Mouse (Mus musculus) C2C12 (cell line): Measurements from ENCODE around the gene Cacnb4. TPM values are rescaled to one million over a fixed set of nuclear protein-coding genes. Genes with fewer than 3 reads are reported as not detected.

Experiments used
- H3K27me3 ChIP-seq: one replicate; pipeline ENCODE4 v1.6.1; 2011; ENCODE audit not compliant: control insufficient read depth, insufficient read depth, insufficient read length
- H3K36me3 ChIP-seq: one replicate; pipeline ENCODE4 v1.6.1; 2011; ENCODE audit not compliant: control insufficient read depth, insufficient read depth
- H3K4me3 ChIP-seq: one replicate; pipeline ENCODE4 v1.5.1; 2011; ENCODE audit warnings: mild to moderate bottlenecking, control low read depth; ENCODE audit not compliant: poor library complexity, insufficient read depth, severe bottlenecking
- H3K79me2 ChIP-seq: one replicate; pipeline ENCODE4 v1.6.1; 2011; ENCODE audit not compliant: control insufficient read depth, insufficient read depth
- H3K79me3 ChIP-seq: one replicate; pipeline ENCODE4 v1.6.1; 2011; ENCODE audit warnings: low read depth, control low read depth
- H3ac ChIP-seq: one replicate; pipeline ENCODE3; 2011; ENCODE audit warnings: low read depth; ENCODE audit not compliant: control insufficient read depth, insufficient read length
- CEBPB ChIP-seq: IDR thresholded peaks from one replicate; pipeline ENCODE4 v1.6.1; 2011; ENCODE audit warnings: low read depth, mild to moderate bottlenecking, control low read depth, moderate library complexity
- CTCF ChIP-seq: IDR thresholded peaks from one replicate; pipeline ENCODE4 v1.5.1; 2011; ENCODE audit not compliant: control insufficient read depth, insufficient read depth, insufficient read length
- FOSL1 ChIP-seq: IDR thresholded peaks from one replicate; pipeline ENCODE4 v1.8.0; 2011; ENCODE audit warnings: mild to moderate bottlenecking, low read length; ENCODE audit not compliant: poor library complexity, insufficient read depth, severe bottlenecking
- MAX ChIP-seq: IDR thresholded peaks from one replicate; pipeline ENCODE4 v1.6.1; 2011; ENCODE audit warnings: mild to moderate bottlenecking, control low read depth
- MYOD1 ChIP-seq: IDR thresholded peaks from one replicate; pipeline ENCODE4 v1.6.1; 2011; ENCODE audit warnings: low read depth; ENCODE audit not compliant: control insufficient read depth, insufficient read length
- MYOG ChIP-seq: IDR thresholded peaks from one replicate; pipeline ENCODE4 v1.6.1; 2011; ENCODE audit not compliant: control insufficient read depth, insufficient read length; ENCODE audit errors: extremely low read depth
- USF1 ChIP-seq: IDR thresholded peaks from one replicate; pipeline ENCODE4 v1.6.1; 2011; ENCODE audit warnings: low read depth, mild to moderate bottlenecking, control low read depth, moderate library complexity
- polyA plus RNA-seq: library from polyadenylated mRNA; unstranded; fragments of >200 nt; fragmentation: generic; extraction: Trizol; gene quantifications from one replicate; pipeline ENCODE4 v1.2.1, GENCODE M21; 2012; ENCODE audit warnings: missing spikeins

The Cacnb4 gene
- polyA plus RNA-seq, 1 experiment: 0.01 TPM

DNA sequence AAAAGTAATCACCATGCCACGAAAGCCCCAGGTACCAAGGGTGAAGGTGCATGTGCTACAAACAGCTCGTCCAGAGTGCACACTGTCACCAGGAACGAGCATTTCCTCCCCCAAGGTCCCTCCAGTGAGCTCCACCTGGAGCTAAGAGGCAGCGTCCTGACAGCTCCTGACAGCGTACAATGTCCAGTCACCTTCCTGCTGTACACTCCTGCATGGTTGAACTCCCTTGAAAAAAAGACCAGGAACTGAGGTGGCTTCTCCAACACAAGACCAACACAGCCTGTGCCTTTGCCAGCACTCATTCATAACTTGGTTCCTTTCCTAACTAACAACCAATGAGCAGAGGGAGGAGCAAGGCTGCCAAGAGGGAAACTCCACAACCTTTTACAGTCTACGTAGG, 255.4 kb downstream of the Cacnb4 start:
- TF ChIP-seq MAX (no peak), FOSL1 (no peak), CEBPB (no peak), MYOD1 (no peak), USF1 (no peak), CTCF (no peak), MYOG (no peak)
- H3K4me3 ChIP-seq: no peak overlapping the region

GRCm38 (mm10) chr2:52420001-52420710, 256.5 kb downstream of the Cacnb4 start:
- H3K4me3 ChIP-seq: no peak overlapping the region
- peaks cover 31% of the 10 kb centered on the region for H3K36me3 ChIP-seq
- TF ChIP-seq FOSL1 (no peak), MAX (no peak), MYOG (no peak), USF1 (no peak), CEBPB (no peak), CTCF (no peak), MYOD1 (no peak)
- no peak overlapping the region for H3ac ChIP-seq
- peaks cover 89% of the 10 kb centered on the region for H3K79me3 ChIP-seq
- peaks cover 92% of the 10 kb centered on the region for H3K79me2 ChIP-seq
- no peaks in the 10 kb centered on the region for H3K27me3 ChIP-seq

More for the DNA sequence above, 255.4 kb downstream of the Cacnb4 start:
- Histone ChIP-seq H3K79me2 (peaks cover 85% of the 10 kb centered on the region), H3K36me3 (peaks cover 20% of the 10 kb centered on the region), H3K27me3 (no peaks in the 10 kb centered on the region), H3K79me3 (peaks cover 82% of the 10 kb centered on the region), H3ac (no peak overlapping the region)

- no peak overlapping the region for H3K4me3 ChIP-seq
- peaks cover 31% of the 10 kb centered on the region for H3K36me3 ChIP-seq
- no peaks in the 10 kb centered on the region for H3K27me3 ChIP-seq
- no peak overlapping the region for H3ac ChIP-seq
- peaks cover 87% of the 10 kb centered on the region for H3K79me3 ChIP-seq
- TF ChIP-seq USF1 (no peak), CEBPB (no peak), FOSL1 (no peak), MYOG (no peak), MAX (no peak), CTCF (no peak), MYOD1 (no peak)
- H3K79me2 ChIP-seq: peaks cover 88% of the 10 kb centered on the region
Measured at GRCm38 (mm10) chr2:52419295-52419694, 257.3 kb downstream of the Cacnb4 start.

DNA sequence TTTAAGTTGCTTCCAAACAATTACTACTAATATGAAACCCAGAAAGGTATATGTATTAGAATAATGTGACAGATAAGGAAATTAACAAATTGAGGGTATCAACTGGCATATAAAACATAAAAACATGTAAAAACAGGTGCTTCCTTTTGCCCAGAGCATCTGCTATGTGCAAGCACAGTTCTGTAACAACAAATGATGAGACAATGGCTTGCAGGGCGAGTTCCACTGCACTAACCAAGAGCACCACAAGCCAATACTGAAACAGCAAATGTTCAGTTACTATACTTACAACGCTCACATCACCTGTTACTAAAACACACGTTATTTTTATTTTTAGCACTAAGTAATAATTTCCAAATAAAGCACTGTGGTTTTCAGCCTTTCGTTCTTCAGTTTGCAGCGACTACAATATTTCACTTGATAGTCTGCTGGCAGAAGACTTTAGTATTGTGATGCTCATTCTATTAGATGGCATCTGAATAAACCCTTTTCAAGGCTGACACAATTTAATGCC, 264.1 kb downstream of the Cacnb4 start:
- peaks cover 79% of the 10 kb centered on the region for H3K36me3 ChIP-seq

DNA sequence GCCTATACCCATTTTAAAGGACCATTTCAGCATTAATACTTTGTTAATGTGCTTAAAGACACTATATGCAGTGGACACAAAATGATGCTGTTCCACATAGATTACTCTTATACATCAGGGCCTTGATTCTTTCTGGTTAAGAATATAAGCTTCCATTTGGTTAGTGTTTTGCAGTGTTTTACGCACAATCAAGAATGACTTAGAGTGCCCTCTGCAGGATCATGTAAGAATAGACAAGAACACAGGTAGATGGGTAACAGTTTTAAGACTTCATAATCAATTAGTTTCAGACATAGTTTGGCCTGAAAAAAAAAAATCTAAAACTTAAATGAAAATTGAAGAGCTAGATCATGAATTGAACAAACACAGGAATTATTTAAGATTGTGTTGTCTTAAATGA, 270.2 kb downstream of the Cacnb4 start:
- TF ChIP-seq USF1 (no peak), CTCF (no peak), CEBPB (no peak), FOSL1 (no peak), MYOG (no peak), MAX (no peak), MYOD1 (no peak)
- peaks cover 73% of the 10 kb centered on the region for H3K36me3 ChIP-seq
- peaks cover 1% of the 10 kb centered on the region for H3K79me3 ChIP-seq

More for the DNA sequence above, 264.1 kb downstream of the Cacnb4 start:
- Histone ChIP-seq H3K27me3 (no peaks in the 10 kb centered on the region), H3K4me3 (no peak overlapping the region), H3K79me2 (peaks cover 21% of the 10 kb centered on the region), H3K79me3 (peaks cover 24% of the 10 kb centered on the region), H3ac (no peak overlapping the region)
- TF ChIP-seq CEBPB (no peak), CTCF (no peak), MAX (no peak), USF1 (no peak), FOSL1 (no peak), MYOG (no peak), MYOD1 (no peak)

DNA sequence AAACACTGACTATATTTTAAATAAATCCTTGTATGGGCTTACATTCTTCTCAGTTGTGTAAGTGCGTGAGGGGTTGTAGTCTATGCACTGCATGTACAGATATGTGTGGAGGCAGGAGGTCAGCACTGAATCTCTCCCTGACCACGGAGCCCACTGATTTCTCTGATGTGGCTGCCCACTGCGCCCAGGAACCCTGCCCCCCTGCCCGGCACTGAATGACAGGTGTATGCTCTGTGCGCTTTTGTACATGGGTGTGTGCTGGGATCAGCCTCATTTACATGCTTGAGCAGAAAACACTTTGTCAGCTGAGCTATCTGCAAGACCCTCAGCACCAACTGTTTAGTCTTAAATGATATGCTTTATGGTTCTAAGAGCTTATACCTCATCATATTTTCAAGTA, 271.4 kb downstream of the Cacnb4 start:
- no peaks in the 10 kb centered on the region for H3K79me2 ChIP-seq
- no peak for TF ChIP-seq USF1
- no peak for TF ChIP-seq MYOD1
- no peak for TF ChIP-seq FOSL1
- TF ChIP-seq CEBPB: no peak
- TF ChIP-seq MAX: no peak
- TF ChIP-seq MYOG: no peak
- no peak for TF ChIP-seq CTCF
- peaks cover 73% of the 10 kb centered on the region for H3K36me3 ChIP-seq
- H3K27me3 ChIP-seq: no peaks in the 10 kb centered on the region
- H3ac ChIP-seq: no peak overlapping the region
- no peak overlapping the region for H3K4me3 ChIP-seq
- H3K79me3 ChIP-seq: no peaks in the 10 kb centered on the region

More for the DNA sequence above, 270.2 kb downstream of the Cacnb4 start:
- Histone ChIP-seq H3K79me2 (no peaks in the 10 kb centered on the region), H3K4me3 (no peak overlapping the region), H3K27me3 (no peaks in the 10 kb centered on the region), H3ac (no peak overlapping the region)
